Mouse (Mus musculus) neural tube, embryonic 14.5 days (tissue): ENCODE measurements around the gene Inpp5a. TPM values are rescaled to one million over a fixed set of nuclear protein-coding genes. Genes with fewer than 3 reads are reported as not detected.

Experiments
- ATAC-seq: fragments of 200-750 bp; cut with Nextera tagmentation; 2 replicates; pipeline ENCODE4 v1.8.0; 2017; ENCODE audit warnings: low read depth, mild to moderate bottlenecking, moderate TSS enrichment, moderate library complexity
- H3K27ac ChIP-seq: fragments of 300-500 bp; sonication (generic); 2 replicates; pipeline ENCODE4 v1.5.1; 2014; ENCODE audit warnings: low read depth, mild to moderate bottlenecking, control low read depth, low read length, moderate library complexity, mixed read lengths
- H3K27me3 ChIP-seq: fragments of 300-500 bp; sonication (generic); 2 replicates; pipeline ENCODE4 v1.6.1; 2014; ENCODE audit warnings: low read length; ENCODE audit not compliant: control insufficient read depth, insufficient read depth
- H3K36me3 ChIP-seq: fragments of 300-500 bp; sonication (generic); 2 replicates; pipeline ENCODE4 v1.6.1; 2014; ENCODE audit warnings: low read length, mixed read lengths; ENCODE audit not compliant: control insufficient read depth, insufficient read depth
- H3K4me1 ChIP-seq: fragments of 300-500 bp; sonication (generic); 2 replicates; pipeline ENCODE4 v1.6.1; 2014; ENCODE audit warnings: low read length; ENCODE audit not compliant: control insufficient read depth, insufficient read depth
- H3K4me2 ChIP-seq: fragments of 300-500 bp; sonication (generic); 2 replicates; pipeline ENCODE4 v1.6.1; 2014; ENCODE audit warnings: mild to moderate bottlenecking, low read depth, low read length, control low read depth
- H3K4me3 ChIP-seq: fragments of 300-500 bp; sonication (generic); 2 replicates; pipeline ENCODE4 v1.5.1; 2014; ENCODE audit warnings: low read depth, low read length, control low read depth, mixed read lengths
- H3K9ac ChIP-seq: fragments of 300-500 bp; sonication (generic); replicated peaks from 2 replicates; pipeline ENCODE4 v1.6.1; 2014; ENCODE audit warnings: low read depth, mild to moderate bottlenecking, control low read depth, low read length, mixed read lengths
- H3K9me3 ChIP-seq: fragments of 300-500 bp; sonication (generic); 2 replicates; pipeline ENCODE4 v1.6.1; 2016; ENCODE audit warnings: low read length; ENCODE audit not compliant: control insufficient read depth
- WGBS: fragments of 180-500 bp; shearing (Covaris S2); extraction: QIAGEN DNeasy Blood & Tissue Kit; methylation state at CpG from one replicate; pipeline ENCODE4 v1.1.7; 2014; 5-methylcytosine and 5-hydroxymethylcytosine counted together
- polyA plus RNA-seq: library from polyadenylated mRNA; unstranded; fragments of >200 nt; fragmentation: Nextera tagmentation; extraction: Ambion mirVana; gene quantifications from 2 replicates; pipeline ENCODE4 v1.2.1, GENCODE M21; 2014

Gene Inpp5a
- polyA plus RNA-seq, 1 experiment from 2014 or later = 25.3 TPM

DNA sequence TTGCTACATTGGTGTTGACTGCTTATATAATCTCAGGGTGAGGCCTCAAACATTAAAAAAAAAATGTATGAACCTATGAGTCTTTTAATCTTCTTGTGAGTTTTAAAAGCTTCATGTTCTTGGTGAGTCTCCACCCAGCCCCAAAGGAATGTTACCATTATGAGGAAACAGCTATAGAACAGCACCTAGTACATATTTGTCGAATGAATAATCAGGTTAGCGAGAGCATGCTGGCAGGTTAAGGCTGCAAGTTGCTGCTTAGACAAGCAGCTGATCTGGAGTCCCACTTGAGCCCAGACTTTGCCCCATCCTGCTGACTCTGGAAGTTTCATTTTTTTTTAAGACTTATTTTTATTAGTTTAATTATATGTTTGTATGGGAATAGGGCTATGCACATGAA, 6.1 kb upstream of the Inpp5a start:
- Histone ChIP-seq H3K9ac (no peak overlapping the region), H3K36me3 (no peaks in the 10 kb centered on the region), H3K27ac (no peak overlapping the region), H3K9me3 (no peaks in the 10 kb centered on the region), H3K4me3 (no peak overlapping the region), H3K27me3 (no peaks in the 10 kb centered on the region), H3K4me2 (no peak overlapping the region), H3K4me1 (peaks cover under 1% of the 10 kb centered on the region; the same call in 1 of the 2 replicates)
- 96% methylated on average over 2 of the region's 2 CpGs for WGBS
- no peak for ATAC-seq

- Histone ChIP-seq H3K4me1 (peaks cover 5% of the 10 kb centered on the region; the same call in 1 of the 2 replicates), H3K4me2 (no peak overlapping the region), H3K9me3 (no peaks in the 10 kb centered on the region)
Measured at GRCm38 (mm10) chr7:139384500-139384899, 4.4 kb upstream of the Inpp5a start.

DNA sequence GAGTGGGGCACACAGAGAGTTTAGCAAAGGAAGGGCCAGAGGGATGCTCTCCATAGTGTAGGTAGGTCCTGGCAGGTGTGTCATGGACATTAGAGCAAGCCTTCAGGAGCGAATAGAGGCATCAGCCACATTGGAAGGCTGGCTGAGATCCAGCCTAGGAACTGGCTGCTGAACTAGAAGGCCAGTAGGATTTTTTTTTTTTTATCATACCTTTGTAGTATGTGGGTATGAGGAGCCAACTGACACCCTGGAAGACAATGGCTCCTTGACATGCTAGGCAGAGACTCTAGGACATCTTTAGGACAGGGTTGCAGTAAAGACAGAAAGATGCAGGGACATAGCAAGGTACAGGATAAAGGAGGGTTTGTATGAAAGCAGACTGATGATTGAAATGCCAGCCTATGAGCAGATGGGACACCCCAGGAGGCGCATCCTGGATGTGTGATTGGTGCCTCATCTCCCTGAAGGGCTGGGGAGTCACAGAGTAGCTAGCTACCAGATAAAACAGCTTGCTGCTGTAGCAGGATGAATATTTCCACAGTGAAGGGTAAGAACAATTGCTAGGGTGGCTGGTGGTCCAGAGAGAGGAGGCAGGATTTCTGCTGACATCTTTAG, 3.9 kb upstream of the Inpp5a start:
- Histone ChIP-seq H3K27ac (no peak overlapping the region), H3K4me1 (peaks cover 10% of the 10 kb centered on the region; the same call in 1 of the 2 replicates), H3K27me3 (no peaks in the 10 kb centered on the region), H3K4me3 (no peak overlapping the region), H3K9ac (no peak overlapping the region), H3K9me3 (no peaks in the 10 kb centered on the region), H3K4me2 (no peak overlapping the region), H3K36me3 (no peaks in the 10 kb centered on the region)
- ATAC-seq = no peak
- WGBS = 79% methylated on average over 2 of the region's 2 CpGs

More at GRCm38 (mm10) chr7:139384500-139384899, 4.4 kb upstream of the Inpp5a start:
- WGBS = 86% methylated on average over 1 of the region's 1 CpGs
- Histone ChIP-seq H3K27me3 (no peaks in the 10 kb centered on the region), H3K36me3 (no peaks in the 10 kb centered on the region), H3K27ac (no peak overlapping the region), H3K9ac (no peak overlapping the region), H3K4me3 (no peak overlapping the region)
- no peak for ATAC-seq

DNA sequence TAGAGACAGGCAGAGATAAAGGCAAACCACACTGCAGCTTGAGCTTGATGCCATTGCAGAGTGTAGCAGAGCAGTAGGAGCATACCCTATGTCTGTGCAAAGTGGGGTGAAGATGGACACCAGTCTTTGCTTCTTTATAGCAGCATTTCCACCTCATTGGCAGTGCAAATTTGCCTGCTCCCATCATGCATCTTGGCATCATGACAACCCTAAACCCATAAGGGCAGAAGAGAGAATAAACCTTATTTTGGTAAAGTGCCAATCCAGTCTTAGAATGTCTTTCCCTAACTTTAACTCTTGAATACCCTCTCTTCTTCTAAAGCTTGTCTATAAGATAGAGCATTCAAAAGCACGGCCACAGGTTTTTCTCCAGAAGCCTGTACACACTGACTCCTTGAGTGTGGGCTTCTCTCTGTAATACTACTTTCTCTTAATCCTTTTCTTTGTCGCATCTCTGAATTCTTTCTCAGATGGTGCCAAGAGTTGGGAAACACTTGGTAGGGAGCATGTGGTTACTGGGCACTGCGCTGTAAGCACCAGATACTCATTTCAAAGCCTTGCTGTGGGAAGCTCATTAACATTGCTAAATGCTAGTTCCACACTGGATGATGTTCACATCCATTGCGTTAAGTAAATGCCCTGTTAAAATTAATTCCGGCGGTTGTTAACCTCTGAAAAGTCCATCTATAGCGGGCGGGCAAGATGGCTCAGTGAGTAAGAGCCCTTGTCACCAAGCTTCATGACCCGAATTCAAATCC, 1.8 kb upstream of the Inpp5a start:
- ATAC-seq = no peak
- H3K4me2 ChIP-seq = no peak overlapping the region
- H3K36me3 ChIP-seq = no peaks in the 10 kb centered on the region
- no peak overlapping the region for H3K4me3 ChIP-seq
- no peak overlapping the region for H3K9ac ChIP-seq
- H3K27ac ChIP-seq = no peak overlapping the region
- WGBS = 81% methylated on average over 9 of the region's 9 CpGs
- peaks cover 15% of the 10 kb centered on the region; the same call in 1 of the 2 replicates for H3K4me1 ChIP-seq
- no peaks in the 10 kb centered on the region for H3K9me3 ChIP-seq
- no peaks in the 10 kb centered on the region for H3K27me3 ChIP-seq

DNA sequence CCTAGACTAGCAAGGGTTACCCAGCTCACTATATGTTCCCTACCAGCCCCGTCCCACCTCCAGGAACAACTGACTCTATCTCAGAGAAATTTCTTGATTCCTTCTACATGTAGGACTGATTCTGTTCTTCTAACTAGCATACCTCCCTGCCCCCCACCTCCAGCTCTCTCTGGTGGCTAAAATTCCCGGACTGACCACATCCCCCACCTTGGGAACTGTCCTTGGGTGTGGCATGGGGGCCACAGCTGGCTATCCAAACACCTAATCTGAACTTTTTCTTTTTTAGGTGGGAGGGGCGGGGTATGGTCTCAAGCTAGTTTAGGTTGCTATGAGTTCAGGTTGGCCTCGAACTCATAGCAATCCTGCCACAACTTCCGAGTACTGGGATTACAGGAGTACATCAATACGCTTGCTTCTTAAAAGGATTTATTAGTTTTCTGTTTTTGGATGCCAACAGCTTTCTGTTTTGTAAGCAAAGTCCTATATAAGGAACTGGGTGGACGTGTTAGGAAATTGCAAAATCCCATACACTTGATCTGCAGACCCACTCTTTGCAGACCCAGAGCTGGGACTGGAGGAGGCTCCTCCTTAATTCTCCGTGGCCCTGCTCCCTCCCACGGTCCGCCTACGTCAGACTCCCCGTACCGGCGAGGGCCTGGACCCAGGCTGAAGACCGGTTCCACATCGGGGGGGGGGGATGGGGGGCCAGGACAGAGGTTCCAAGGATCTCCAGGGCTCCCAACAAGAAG, 814 bp upstream of the Inpp5a start:
- WGBS = 19% methylated on average over 16 of the region's 16 CpGs
- ATAC-seq = peak; percentile 77; the same call in 1 of the 2 replicates
- Histone ChIP-seq H3K9me3 (no peaks in the 10 kb centered on the region), H3K9ac (peak overlapping the region; percentile 76), H3K27ac (peak overlapping the region; percentile 82), H3K36me3 (no peaks in the 10 kb centered on the region), H3K27me3 (no peaks in the 10 kb centered on the region), H3K4me2 (peak overlapping the region; percentile 42), H3K4me3 (peak overlapping the region; percentile 84), H3K4me1 (peaks cover 17% of the 10 kb centered on the region; the same call in 1 of the 2 replicates)

DNA sequence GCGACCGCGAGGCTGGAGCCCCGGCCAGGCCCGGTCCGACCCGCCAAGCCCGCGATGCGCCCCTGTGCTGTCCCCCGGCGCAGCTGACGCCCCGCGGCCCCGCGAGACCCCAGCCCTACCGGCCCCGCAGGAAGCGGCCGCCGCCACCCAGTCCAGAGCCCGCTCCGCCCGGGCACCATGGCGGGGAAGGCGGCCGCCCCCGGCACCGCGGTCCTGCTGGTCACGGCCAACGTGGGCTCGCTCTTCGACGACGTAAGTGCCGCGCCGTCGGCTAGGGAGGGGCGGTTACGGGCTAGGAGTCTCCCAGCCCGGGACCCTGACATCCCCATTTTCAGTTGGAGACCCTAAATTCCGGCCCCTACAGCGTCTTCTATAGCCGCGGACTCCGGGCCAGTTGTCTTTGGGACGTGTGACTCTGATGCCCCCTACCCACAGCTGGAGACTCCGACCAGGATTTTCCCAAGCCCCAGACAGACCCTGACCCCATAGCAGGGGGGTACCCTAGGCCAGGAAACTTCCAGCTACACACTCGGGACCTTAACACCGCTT, 378 bp downstream of the Inpp5a start:
- peak; percentile 13 for ATAC-seq
- under 1% methylated on average over 37 of the region's 53 CpGs for WGBS
- H3K36me3 ChIP-seq = no peaks in the 10 kb centered on the region
- no peaks in the 10 kb centered on the region for H3K9me3 ChIP-seq
- H3K9ac ChIP-seq = peak overlapping the region; percentile 89
- H3K27me3 ChIP-seq = no peaks in the 10 kb centered on the region
- H3K27ac ChIP-seq = peak overlapping the region; percentile 48
- peak overlapping the region; percentile 58 for H3K4me2 ChIP-seq
- peak overlapping the region; percentile 84 for H3K4me3 ChIP-seq
- peaks cover 17% of the 10 kb centered on the region; the same call in 1 of the 2 replicates for H3K4me1 ChIP-seq

GRCm38 (mm10) chr7:139390380-139390779, 1.5 kb downstream of the Inpp5a start:
- Histone ChIP-seq H3K36me3 (no peaks in the 10 kb centered on the region), H3K27me3 (no peaks in the 10 kb centered on the region), H3K4me2 (peak overlapping the region; percentile 58; the same call in 1 of the 2 replicates), H3K4me1 (peaks cover 17% of the 10 kb centered on the region; the same call in 1 of the 2 replicates), H3K9ac (no peak overlapping the region), H3K4me3 (no peak overlapping the region), H3K9me3 (no peaks in the 10 kb centered on the region), H3K27ac (no peak overlapping the region)
- ATAC-seq = no peak
- WGBS = 73% methylated on average over 3 of the region's 3 CpGs

- H3K4me3 ChIP-seq = no peak overlapping the region
- no peaks in the 10 kb centered on the region for H3K9me3 ChIP-seq
- no peak overlapping the region for H3K27ac ChIP-seq
- WGBS = 84% methylated on average over 9 of the region's 9 CpGs
- H3K36me3 ChIP-seq = no peaks in the 10 kb centered on the region
- H3K9ac ChIP-seq = no peak overlapping the region
- peak overlapping the region; percentile 58; the same call in 1 of the 2 replicates for H3K4me2 ChIP-seq
- ATAC-seq = no peak
- H3K4me1 ChIP-seq = peaks cover 18% of the 10 kb centered on the region; the same call in 1 of the 2 replicates
- no peaks in the 10 kb centered on the region for H3K27me3 ChIP-seq
Measured at GRCm38 (mm10) chr7:139390926-139391325, 2.0 kb downstream of the Inpp5a start.
